In the genomic region with DNA sequence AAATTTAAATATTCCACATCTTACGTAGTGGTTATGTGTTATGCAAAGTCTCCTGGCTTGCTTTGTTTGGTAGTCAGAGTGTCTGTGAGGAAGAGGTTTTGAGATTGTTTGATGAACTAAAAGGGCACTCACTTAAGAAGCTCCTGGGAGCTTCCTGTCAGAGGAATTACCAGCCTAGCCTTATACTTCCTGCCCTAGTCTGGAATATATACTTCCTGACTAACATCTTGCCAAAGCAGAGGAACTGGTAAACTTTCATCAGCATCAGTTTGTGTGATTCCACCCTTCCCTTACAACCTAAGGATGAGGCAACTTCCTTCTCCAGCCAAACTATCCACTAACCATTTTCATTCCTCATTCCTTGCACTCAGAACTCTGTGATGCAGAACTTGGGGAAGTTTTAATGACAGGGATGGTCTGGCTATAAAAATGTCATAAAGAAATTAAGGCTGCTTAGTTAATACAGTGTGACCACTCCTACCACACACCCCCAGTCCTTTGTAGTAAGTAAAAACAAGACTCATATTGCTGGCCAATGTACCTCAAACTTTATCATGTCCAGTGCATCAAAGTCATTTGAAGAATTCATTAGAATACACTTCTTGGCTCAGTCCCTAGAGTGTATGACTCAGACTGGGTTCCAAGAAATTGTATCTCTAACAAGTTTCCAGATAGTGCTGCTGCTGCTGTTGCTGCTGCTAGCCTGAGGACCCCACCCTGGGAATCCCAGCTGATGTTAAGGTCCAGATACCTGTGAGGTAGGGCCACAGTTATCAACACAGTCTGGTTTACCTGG, we compare ENCODE assay signal across 21 mouse cellular contexts.
DNase-seq lines count a peak whose midpoint lies in the region; ATAC-seq and TF ChIP-seq lines count a peak whose summit lies in the region.
"Had no signal": no experiment of that assay in that cellular context is flagged by ENCODE, and none has a peak within 500 bp of the region (broad histone marks: within the 10 kb centered on the region; RNA-seq: fewer than 3 reads in every experiment).

No protein-coding gene starts in this region.

- WGBS in kidney, embryonic 16.5 days, result 81% methylated on average over 1 of the region's 1 CpGs
- WGBS in lung, embryonic 16.5 days, result 44% methylated on average over 1 of the region's 1 CpGs
- 88% methylated on average over 1 of the region's 1 CpGs for WGBS in hindbrain, embryonic 12.5 days

- no peaks in the 10 kb centered on the region for H3K36me3 ChIP-seq in kidney, embryonic 16.5 days (ENCODE audit: insufficient read depth, low read length)
- H3K36me3 ChIP-seq in lung, embryonic 16.5 days (ENCODE audit: control insufficient read depth, insufficient read depth, low read length), result no peaks in the 10 kb centered on the region
- no peaks in the 10 kb centered on the region for H3K36me3 ChIP-seq in hindbrain, embryonic 12.5 days
- H3K36me3 ChIP-seq: embryonic facial prominence, embryonic 12.5 days; forebrain, embryonic 12.5 days; heart, embryonic 15.5 days; hindbrain, embryonic 10.5 days; hindbrain, embryonic 15.5 days had no signal

- in situ Hi-C loops in Patski (cut with MboI; ENCODE audit: low pct_unique_long_range_greater_than_20kb), result no loop called here

- CTCF ChIA-PET in Patski (lab: Charles Lee), result interaction anchor here (1.0 to 2.5 kb wide), 6 partner anchors 14 to 43 kb away, joined by 3 to 7 read pairs (median 4); no protein-coding TSS in a partner anchor

- DNase-seq in kidney, postnatal 36 days, result no peak
- no peak for DNase-seq in lung, postnatal 25 days (ENCODE audit: low spot score)
- DNase-seq in 416B (ENCODE audit: low read depth) (peak; percentile 55), Patski (ENCODE audit: low read depth, low spot score) (peak; percentile 57)
- DNase-seq in right cerebral cortex, postnatal 36 days (ENCODE audit: low spot score in 2 of 2), result no peak
- DNase-seq: adrenal gland, postnatal 10 days; cerebellum, adult 11-12 months; cerebellum, adult 9-10 months; cerebellum, postnatal 25 days; gastrocnemius, postnatal 10 days; heart, adult 18-20 months had no signal

- 0 out of 2 replicates have a peak, but pooled peaks have one; percentile 31 for ATAC-seq in kidney, embryonic 16.5 days (ENCODE audit: low FRiP score, low TSS enrichment)
- no peak for ATAC-seq in lung, embryonic 16.5 days (ENCODE audit: low read depth)
- peak; percentile 83 for ATAC-seq in Patski
- no peak for ATAC-seq in hindbrain, embryonic 12.5 days (ENCODE audit: low FRiP score)
- ATAC-seq: forebrain, embryonic 16.5 days had no signal

- H3K27me3 ChIP-seq in kidney, embryonic 16.5 days (ENCODE audit: insufficient read depth, low read length), result no peaks in the 10 kb centered on the region
- no peaks in the 10 kb centered on the region for H3K27me3 ChIP-seq in lung, embryonic 16.5 days (ENCODE audit: control insufficient read depth, insufficient read depth, low read depth, low read length)
- no peaks in the 10 kb centered on the region for H3K27me3 ChIP-seq in Patski
- H3K27me3 ChIP-seq in hindbrain, embryonic 12.5 days, result no peaks in the 10 kb centered on the region
- H3K27me3 ChIP-seq: embryonic facial prominence, embryonic 12.5 days; forebrain, embryonic 12.5 days; heart, embryonic 15.5 days; hindbrain, embryonic 15.5 days had no signal

- no peak overlapping the region for H3K4me3 ChIP-seq in kidney, embryonic 16.5 days (ENCODE audit: low read length)
- no peak overlapping the region for H3K4me3 ChIP-seq in lung, embryonic 16.5 days (ENCODE audit: low read length)
- H3K4me3 ChIP-seq in hindbrain, embryonic 12.5 days, result no peak overlapping the region
- H3K4me3 ChIP-seq: embryonic facial prominence, embryonic 12.5 days; forebrain, embryonic 12.5 days; heart, embryonic 15.5 days; hindbrain, embryonic 10.5 days; hindbrain, embryonic 15.5 days had no signal

- no peak overlapping the region for H3K9ac ChIP-seq in kidney, embryonic 16.5 days (replicated peaks; ENCODE audit: low read length)
- no peak overlapping the region for H3K9ac ChIP-seq in lung, embryonic 16.5 days (ENCODE audit: low read length)
- no peak overlapping the region for H3K9ac ChIP-seq in hindbrain, embryonic 12.5 days
- H3K9ac ChIP-seq: embryonic facial prominence, embryonic 12.5 days; forebrain, embryonic 12.5 days; heart, embryonic 15.5 days; hindbrain, embryonic 15.5 days had no signal

- POLR2A ChIA-PET in Patski (lab: Charles Lee), result interaction anchor here (0.7 to 1.2 kb wide), 5 partner anchors 10 to 396 kb away, joined by 3 to 4 read pairs (median 3); no protein-coding TSS in a partner anchor

- TF ChIP-seq CTCF in Patski (IDR thresholded peaks at IDR 0.05), result no peak

- H3K27ac ChIP-seq in kidney, embryonic 16.5 days (ENCODE audit: low read length), result no peak overlapping the region
- peak overlapping the region; percentile 33; the same call in 1 of the 2 replicates for H3K27ac ChIP-seq in lung, embryonic 16.5 days (ENCODE audit: low read length)
- H3K27ac ChIP-seq in hindbrain, embryonic 12.5 days, result no peak overlapping the region
- H3K27ac ChIP-seq: embryonic facial prominence, embryonic 12.5 days; forebrain, embryonic 12.5 days; heart, embryonic 15.5 days; hindbrain, embryonic 10.5 days; hindbrain, embryonic 15.5 days had no signal

- H3K4me1 ChIP-seq in kidney, embryonic 16.5 days (ENCODE audit: insufficient read depth, low read length), result peaks cover 12% of the 10 kb centered on the region
- peaks cover 11% of the 10 kb centered on the region for H3K4me1 ChIP-seq in lung, embryonic 16.5 days (replicated peaks; ENCODE audit: control insufficient read depth, insufficient read depth, low read length)
- peaks cover 8% of the 10 kb centered on the region; the same call in 1 of the 2 replicates for H3K4me1 ChIP-seq in hindbrain, embryonic 12.5 days
- H3K4me1 ChIP-seq: hindbrain, embryonic 15.5 days had no signal

- H3K9me3 ChIP-seq in kidney, embryonic 16.5 days (ENCODE audit: low read length), result no peaks in the 10 kb centered on the region
- no peaks in the 10 kb centered on the region for H3K9me3 ChIP-seq in lung, embryonic 16.5 days (ENCODE audit: control insufficient read depth, low read length)
- H3K9me3 ChIP-seq in hindbrain, embryonic 12.5 days (replicated peaks), result no peaks in the 10 kb centered on the region
- H3K9me3 ChIP-seq: embryonic facial prominence, embryonic 12.5 days; forebrain, embryonic 12.5 days; heart, embryonic 15.5 days; hindbrain, embryonic 10.5 days; hindbrain, embryonic 15.5 days had no signal

- H3K4me2 ChIP-seq in kidney, embryonic 16.5 days (replicated peaks; ENCODE audit: low read depth, low read length), result no peak overlapping the region
- no peak overlapping the region for H3K4me2 ChIP-seq in lung, embryonic 16.5 days (ENCODE audit: low read depth, low read length)
- H3K4me2 ChIP-seq in hindbrain, embryonic 12.5 days (replicated peaks), result no peak overlapping the region
- H3K4me2 ChIP-seq: embryonic facial prominence, embryonic 12.5 days; forebrain, embryonic 12.5 days; heart, embryonic 11.5 days; heart, embryonic 15.5 days; hindbrain, embryonic 15.5 days had no signal

Comparison
In these comparisons a context has a peak if more than half of its experiments do, and no peak if none do; other contexts are left out.
1. ATAC-seq: peak in kidney, embryonic 16.5 days (single experiment) and Patski (single experiment); none in lung, embryonic 16.5 days (single experiment) and hindbrain, embryonic 12.5 days (single experiment).
2. DNase-seq: peak in 416B (single experiment) and Patski (single experiment); none in kidney, postnatal 36 days (0 of 2), lung, postnatal 25 days (single experiment) and right cerebral cortex, postnatal 36 days (0 of 2).